Mouse (Mus musculus) ES-E14 (cell line): ENCODE data around the gene Clstn1.

Source experiments
- HCFC1 ChIP-seq: IDR thresholded peaks from 2 replicates; pipeline ENCODE4 v1.6.1; 2012; ENCODE audit warnings: low read length, inconsistent platforms, borderline replicate concordance; ENCODE audit not compliant: insufficient read depth
- MAFK ChIP-seq: IDR thresholded peaks from 2 replicates; pipeline ENCODE4 v1.6.1; 2014; ENCODE audit warnings: mild to moderate bottlenecking, low read depth, low read length, inconsistent platforms; ENCODE audit not compliant: insufficient read depth

GRCm38 (mm10) chr4:149663849-149664503, 77.7 kb downstream of the Clstn1 start:
- TF ChIP-seq MAFK: no peak
- no peak for TF ChIP-seq HCFC1
